Mouse (Mus musculus) adrenal gland, postnatal 10 days (tissue): Measurements from ENCODE around the gene Csdc2. TPM values are rescaled to one million over a fixed set of nuclear protein-coding genes. Genes with fewer than 3 reads are reported as not detected.

Experiments
- DNase-seq: peaks from one replicate; pipeline ENCODE4 v3.0.0; 2021; ENCODE audit warnings: mixed read lengths
- total RNA-seq, 2 experiments: library from RNA; stranded (reverse); gene quantifications; 2 replicates each; pipeline ENCODE4 v1.2.3; 2021

Gene Csdc2
- total RNA-seq, 2 experiments from 2014 or later: 16.9 to 27.9 TPM

GRCm38 (mm10) chr15:81925760-81926445 lies 10.7 kb upstream of the Csdc2 start, which contains the start of gene Polr3h:
Gene Polr3h (minus strand): TSS chr15:81926240.
- peak; percentile 98 for DNase-seq

- no peak for DNase-seq
Observed at GRCm38 (mm10) chr15:81926446-81926822, 10.1 kb upstream of the Csdc2 start.

GRCm38 (mm10) chr15:81927741-81928140 lies 8.8 kb upstream of the Csdc2 start:
- no peak for DNase-seq

GRCm38 (mm10) chr15:81928277-81928676 lies 8.3 kb upstream of the Csdc2 start:
- DNase-seq: peak; percentile 70

GRCm38 (mm10) chr15:81932951-81933470 lies 3.5 kb upstream of the Csdc2 start:
- no peak for DNase-seq

- no peak for DNase-seq
Observed at GRCm38 (mm10) chr15:81933986-81934385, 2.6 kb upstream of the Csdc2 start.

- no peak for DNase-seq
Observed at GRCm38 (mm10) chr15:81935869-81936637, 506 bp upstream of the Csdc2 start.

- DNase-seq: peak; percentile 72
Observed at GRCm38 (mm10) chr15:81937098-81937972, 776 bp downstream of the Csdc2 start.

- DNase-seq: peak; percentile 70
Observed at GRCm38 (mm10) chr15:81938246-81938645, 1.7 kb downstream of the Csdc2 start.

GRCm38 (mm10) chr15:81939157-81939715 lies 2.7 kb downstream of the Csdc2 start:
- no peak for DNase-seq

GRCm38 (mm10) chr15:81939774-81940173 lies 3.2 kb downstream of the Csdc2 start:
- DNase-seq: no peak

GRCm38 (mm10) chr15:81940219-81940618 lies 3.7 kb downstream of the Csdc2 start:
- no peak for DNase-seq

GRCm38 (mm10) chr15:81941010-81941409 lies 4.5 kb downstream of the Csdc2 start:
- no peak for DNase-seq

- DNase-seq: no peak
Observed at GRCm38 (mm10) chr15:81943176-81943749, 6.7 kb downstream of the Csdc2 start.

- no peak for DNase-seq
Observed at GRCm38 (mm10) chr15:81949076-81949475, 12.5 kb downstream of the Csdc2 start.

- no peak for DNase-seq
Observed at GRCm38 (mm10) chr15:81949476-81950131, 13.0 kb downstream of the Csdc2 start.

- no peak for DNase-seq
Observed at GRCm38 (mm10) chr15:81950716-81951115, 14.2 kb downstream of the Csdc2 start.

GRCm38 (mm10) chr15:81951159-81951558 lies 14.6 kb downstream of the Csdc2 start:
- no peak for DNase-seq

GRCm38 (mm10) chr15:81952310-81952709 lies 15.8 kb downstream of the Csdc2 start:
- no peak for DNase-seq

- no peak for DNase-seq
Observed at GRCm38 (mm10) chr15:81954151-81954583, 17.6 kb downstream of the Csdc2 start.

GRCm38 (mm10) chr15:81954716-81955115 lies 18.2 kb downstream of the Csdc2 start:
- no peak for DNase-seq
